Mouse (Mus musculus): ENCODE data around the gene Il4. TPM values are rescaled to one million over a fixed set of nuclear protein-coding genes. Genes with fewer than 3 reads are reported as not detected.

The Il4 gene
- polyA plus RNA-seq, 1 experiment from 2014 or later, result 2.8 TPM

GRCm38 (mm10) chr11:53651441-53651840 is 33.0 kb upstream of the Il4 start:
- Histone ChIP-seq H3K27me3 (ENCODE audit: control insufficient read depth, insufficient read depth, low read length) (no peaks in the 10 kb centered on the region), H3K4me2 (replicated peaks; ENCODE audit: low read depth, low read length) (no peak overlapping the region), H3K4me1 (replicated peaks; ENCODE audit: control insufficient read depth, insufficient read depth, low read length) (no peaks in the 10 kb centered on the region), H3K27ac (ENCODE audit: low read depth, low read length) (no peak overlapping the region), H3K9me3 (ENCODE audit: control insufficient read depth, low read length) (no peaks in the 10 kb centered on the region), H3K36me3 (ENCODE audit: control insufficient read depth, insufficient read depth, low read length) (0 out of 2 replicates have a peak, but pooled peaks cover 2% of the 10 kb centered on the region), H3K4me3 (ENCODE audit: low read depth, low read length) (no peak overlapping the region), H3K9ac (ENCODE audit: low read depth, low read length) (no peak overlapping the region)
- DNase-seq (ENCODE audit: low spot score) (no peak), ATAC-seq (ENCODE audit: low FRiP score) (no peak)
- WGBS, result 92% methylated on average over 4 of the region's 4 CpGs

GRCm38 (mm10) chr11:53644017-53644416 is 25.5 kb upstream of the Il4 start:
- no peak overlapping the region for H3K27ac ChIP-seq (ENCODE audit: low read depth, low read length)
- ATAC-seq (ENCODE audit: low FRiP score) (no peak), DNase-seq (ENCODE audit: low spot score) (no peak)
- H3K9me3 ChIP-seq (ENCODE audit: control insufficient read depth, low read length), result no peaks in the 10 kb centered on the region
- 75% methylated on average over 5 of the region's 5 CpGs for WGBS
- no peaks in the 10 kb centered on the region for H3K27me3 ChIP-seq (ENCODE audit: control insufficient read depth, insufficient read depth, low read length)
- no peak overlapping the region for H3K4me3 ChIP-seq (ENCODE audit: low read depth, low read length)
- H3K9ac ChIP-seq (ENCODE audit: low read depth, low read length), result no peak overlapping the region
- H3K4me1 ChIP-seq (replicated peaks; ENCODE audit: control insufficient read depth, insufficient read depth, low read length), result no peaks in the 10 kb centered on the region
- H3K36me3 ChIP-seq (ENCODE audit: control insufficient read depth, insufficient read depth, low read length), result no peaks in the 10 kb centered on the region
- no peak overlapping the region for H3K4me2 ChIP-seq (replicated peaks; ENCODE audit: low read depth, low read length)

GRCm38 (mm10) chr11:53642744-53643279 is 24.3 kb upstream of the Il4 start:
- DNase-seq (ENCODE audit: low spot score) (peak; percentile 7), ATAC-seq (ENCODE audit: low FRiP score) (no peak)
- no peak overlapping the region for H3K4me2 ChIP-seq (replicated peaks; ENCODE audit: low read depth, low read length)
- H3K4me1 ChIP-seq (replicated peaks; ENCODE audit: control insufficient read depth, insufficient read depth, low read length), result no peaks in the 10 kb centered on the region
- H3K36me3 ChIP-seq (ENCODE audit: control insufficient read depth, insufficient read depth, low read length), result no peaks in the 10 kb centered on the region
- WGBS, result 79% methylated on average over 12 of the region's 12 CpGs
- H3K27me3 ChIP-seq (ENCODE audit: control insufficient read depth, insufficient read depth, low read length), result peaks cover under 1% of the 10 kb centered on the region; the same call in 1 of the 2 replicates
- H3K9me3 ChIP-seq (ENCODE audit: control insufficient read depth, low read length), result no peaks in the 10 kb centered on the region
- no peak overlapping the region for H3K9ac ChIP-seq (ENCODE audit: low read depth, low read length)
- no peak overlapping the region for H3K27ac ChIP-seq (ENCODE audit: low read depth, low read length)
- H3K4me3 ChIP-seq (ENCODE audit: low read depth, low read length), result no peak overlapping the region

DNA sequence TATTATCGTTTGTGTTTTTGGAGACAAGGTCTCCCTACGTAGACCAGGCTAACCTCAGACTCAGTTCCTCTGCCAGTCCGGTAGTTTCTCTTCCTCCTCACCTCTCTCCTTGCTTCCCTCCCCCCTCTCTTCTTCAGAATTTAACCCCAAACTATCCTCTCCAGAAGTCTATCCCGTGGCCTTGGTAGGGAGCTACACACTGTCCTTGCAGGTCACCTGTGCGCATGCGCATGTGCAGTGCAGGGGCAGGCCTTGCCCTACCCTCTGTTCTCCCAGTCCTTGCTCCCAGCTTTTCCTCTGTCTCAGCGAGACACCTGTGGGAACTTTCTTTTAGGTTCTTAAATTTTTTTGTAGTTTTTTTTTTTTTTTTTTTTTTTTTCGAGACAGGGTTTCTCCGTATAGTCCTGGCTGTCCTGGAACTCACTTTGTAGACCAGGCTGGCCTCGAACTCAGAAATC is 19.4 kb upstream of the Il4 start:
- WGBS, result 84% methylated on average over 10 of the region's 10 CpGs
- ATAC-seq (ENCODE audit: low FRiP score), result no peak

GRCm38 (mm10) chr11:53637046-53637802 is 18.8 kb upstream of the Il4 start:
- peaks cover 6% of the 10 kb centered on the region; the same call in 1 of the 2 replicates for H3K4me1 ChIP-seq (replicated peaks; ENCODE audit: control insufficient read depth, insufficient read depth, low read length)
- no peaks in the 10 kb centered on the region for H3K36me3 ChIP-seq (ENCODE audit: control insufficient read depth, insufficient read depth, low read length)
- peak; percentile 36 for DNase-seq (ENCODE audit: low spot score)
- ATAC-seq (ENCODE audit: low FRiP score), result no peak
- H3K4me2 ChIP-seq (replicated peaks; ENCODE audit: low read depth, low read length), result no peak overlapping the region
- H3K27ac ChIP-seq (ENCODE audit: low read depth, low read length), result no peak overlapping the region
- 18% methylated on average over 21 of the region's 21 CpGs for WGBS
- H3K4me3 ChIP-seq (ENCODE audit: low read depth, low read length), result no peak overlapping the region
- H3K9me3 ChIP-seq (ENCODE audit: control insufficient read depth, low read length), result no peaks in the 10 kb centered on the region
- no peak overlapping the region for H3K9ac ChIP-seq (ENCODE audit: low read depth, low read length)
- peaks cover 20% of the 10 kb centered on the region for H3K27me3 ChIP-seq (ENCODE audit: control insufficient read depth, insufficient read depth, low read length)

More for the DNA sequence above, 19.4 kb upstream of the Il4 start:
- H3K9ac ChIP-seq (ENCODE audit: low read depth, low read length), result no peak overlapping the region
- no peak for DNase-seq (ENCODE audit: low spot score)
- H3K9me3 ChIP-seq (ENCODE audit: control insufficient read depth, low read length), result no peaks in the 10 kb centered on the region
- no peak overlapping the region for H3K27ac ChIP-seq (ENCODE audit: low read depth, low read length)
- no peak overlapping the region for H3K4me3 ChIP-seq (ENCODE audit: low read depth, low read length)
- H3K4me2 ChIP-seq (replicated peaks; ENCODE audit: low read depth, low read length), result no peak overlapping the region
- H3K4me1 ChIP-seq (replicated peaks; ENCODE audit: control insufficient read depth, insufficient read depth, low read length), result peaks cover 6% of the 10 kb centered on the region; the same call in 1 of the 2 replicates
- H3K27me3 ChIP-seq (ENCODE audit: control insufficient read depth, insufficient read depth, low read length), result peaks cover 20% of the 10 kb centered on the region
- no peaks in the 10 kb centered on the region for H3K36me3 ChIP-seq (ENCODE audit: control insufficient read depth, insufficient read depth, low read length)

DNA sequence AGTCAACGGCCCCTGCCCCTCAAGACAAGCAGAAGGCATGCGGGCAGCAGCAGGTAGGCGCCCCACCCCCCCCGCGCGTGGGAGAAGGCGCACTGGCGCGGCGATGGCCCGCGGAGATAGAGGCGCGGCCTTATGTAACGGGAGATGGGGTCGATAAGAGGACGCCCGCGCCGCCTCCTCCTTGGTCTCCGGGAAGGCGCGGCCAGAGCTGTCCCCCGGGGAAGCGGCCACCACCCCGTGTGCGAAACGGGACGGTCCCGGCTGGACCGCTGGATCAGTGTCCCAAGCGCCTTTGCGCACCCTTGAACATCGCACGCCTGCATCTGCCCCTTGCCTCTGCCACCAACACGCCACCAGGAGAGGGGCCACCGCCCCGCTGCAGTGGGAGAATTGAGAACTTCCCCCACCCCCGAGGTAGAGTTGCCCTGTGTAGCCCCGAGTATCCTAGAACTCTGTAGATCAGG is 17.7 kb upstream of the Il4 start:
- Histone ChIP-seq H3K4me1 (replicated peaks; ENCODE audit: control insufficient read depth, insufficient read depth, low read length) (peaks cover 6% of the 10 kb centered on the region; the same call in 1 of the 2 replicates), H3K27ac (ENCODE audit: low read depth, low read length) (no peak overlapping the region), H3K27me3 (ENCODE audit: control insufficient read depth, insufficient read depth, low read length) (peaks cover 20% of the 10 kb centered on the region), H3K4me3 (ENCODE audit: low read depth, low read length) (peak overlapping the region; percentile 29), H3K36me3 (ENCODE audit: control insufficient read depth, insufficient read depth, low read length) (no peaks in the 10 kb centered on the region), H3K9me3 (ENCODE audit: control insufficient read depth, low read length) (no peaks in the 10 kb centered on the region), H3K4me2 (replicated peaks; ENCODE audit: low read depth, low read length) (peak overlapping the region; percentile 62), H3K9ac (ENCODE audit: low read depth, low read length) (peak overlapping the region; percentile 41; the same call in 1 of the 2 replicates)
- DNase-seq (ENCODE audit: low spot score) (peak; percentile 28), ATAC-seq (ENCODE audit: low FRiP score) (no peak)
- WGBS, result 3% methylated on average over 39 of the region's 40 CpGs

DNA sequence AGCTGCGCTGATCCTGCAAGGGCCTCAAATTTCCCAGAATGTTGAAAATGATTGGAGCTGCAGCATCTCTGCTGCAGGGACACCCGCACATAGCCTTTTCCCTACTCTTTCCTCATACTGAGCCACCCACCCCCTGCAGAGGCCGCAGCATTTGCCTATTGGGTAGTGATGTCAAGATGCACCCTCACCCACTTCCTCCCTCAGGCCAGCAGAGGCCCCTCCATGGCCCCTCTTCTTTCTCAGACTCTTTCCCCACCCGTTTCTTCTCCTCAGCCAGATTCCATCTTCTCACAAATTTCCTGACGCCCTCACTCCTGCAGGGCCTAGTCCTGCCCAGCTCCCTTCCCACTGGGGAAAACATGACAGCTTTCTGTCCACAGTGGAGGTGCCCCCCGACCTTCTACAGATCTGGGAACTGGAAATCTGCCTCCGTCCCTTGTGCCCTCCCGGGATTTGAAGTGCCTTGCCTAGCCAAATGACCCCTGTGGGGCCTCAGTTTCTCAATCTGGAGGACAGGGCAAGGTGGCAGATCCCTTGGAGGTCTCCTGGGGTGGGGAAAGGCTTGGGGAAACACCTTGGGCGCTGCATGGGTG is 17.2 kb upstream of the Il4 start:
- no peaks in the 10 kb centered on the region for H3K9me3 ChIP-seq (ENCODE audit: control insufficient read depth, low read length)
- peak overlapping the region; percentile 62 for H3K4me2 ChIP-seq (replicated peaks; ENCODE audit: low read depth, low read length)
- no peak overlapping the region; the same call in 1 of the 2 replicates for H3K9ac ChIP-seq (ENCODE audit: low read depth, low read length)
- peaks cover 20% of the 10 kb centered on the region for H3K27me3 ChIP-seq (ENCODE audit: control insufficient read depth, insufficient read depth, low read length)
- H3K27ac ChIP-seq (ENCODE audit: low read depth, low read length), result no peak overlapping the region
- 41% methylated on average over 9 of the region's 9 CpGs for WGBS
- H3K36me3 ChIP-seq (ENCODE audit: control insufficient read depth, insufficient read depth, low read length), result no peaks in the 10 kb centered on the region
- peak overlapping the region; percentile 29 for H3K4me3 ChIP-seq (ENCODE audit: low read depth, low read length)
- ATAC-seq (ENCODE audit: low FRiP score) (no peak), DNase-seq (ENCODE audit: low spot score) (peak; percentile 15)
- H3K4me1 ChIP-seq (replicated peaks; ENCODE audit: control insufficient read depth, insufficient read depth, low read length), result peaks cover 6% of the 10 kb centered on the region; the same call in 1 of the 2 replicates

GRCm38 (mm10) chr11:53634556-53634955 is 16.1 kb upstream of the Il4 start, which contains the start of gene Il13:
TSS of gene Il13 (minus strand) at chr11:53634702.
- Histone ChIP-seq H3K9ac (ENCODE audit: low read depth, low read length) (no peak within 1 kb of the TSS), H3K27me3 (ENCODE audit: control insufficient read depth, insufficient read depth, low read length) (peaks cover 20% of the 10 kb centered on the region), H3K4me3 (ENCODE audit: low read depth, low read length) (no peak within 1 kb of the TSS), H3K27ac (ENCODE audit: low read depth, low read length) (no peak within 1 kb of the TSS), H3K4me2 (replicated peaks; ENCODE audit: low read depth, low read length) (no peak within 1 kb of the TSS), H3K36me3 (ENCODE audit: control insufficient read depth, insufficient read depth, low read length) (no peaks in the 10 kb centered on the region), H3K9me3 (ENCODE audit: control insufficient read depth, low read length) (no peaks in the 10 kb centered on the region), H3K4me1 (replicated peaks; ENCODE audit: control insufficient read depth, insufficient read depth, low read length) (peaks cover 6% of the 10 kb centered on the region; the same call in 1 of the 2 replicates)
- 91% methylated on average over 8 of the region's 8 CpGs for WGBS
- DNase-seq (ENCODE audit: low spot score), result no peak
- ATAC-seq (ENCODE audit: low FRiP score), result no peak
